Mouse (Mus musculus): ENCODE measurements around the gene Mafb. TPM values are rescaled to one million over a fixed set of nuclear protein-coding genes. Genes with fewer than 3 reads are reported as not detected.

Mafb gene
- total and polyA plus RNA-seq, 2 experiments = 6.3 to 22.3 TPM

GRCm38 (mm10) chr2:160318255-160318654, 48.6 kb downstream of the Mafb start:
- whole genome bisulfite sequencing = 65% methylated on average over 4 of the region's 4 CpGs

More at GRCm38 (mm10) chr2:160318255-160318654, 48.6 kb downstream of the Mafb start:
- Histone ChIP-seq H3K4me1 (ENCODE audit: control insufficient read depth, insufficient read depth, low read length) (no peaks in the 10 kb centered on the region), H3K79me2 (ENCODE audit: control insufficient read depth, insufficient read depth, low read length) (no peaks in the 10 kb centered on the region), H3K27me3 (ENCODE audit: control insufficient read depth, insufficient read depth, low read length) (no peaks in the 10 kb centered on the region), H3K36me3 (ENCODE audit: control insufficient read depth, insufficient read depth, low read length) (no peaks in the 10 kb centered on the region), H3K4me3 (ENCODE audit: insufficient read depth, low read depth, low read length) (no peak overlapping the region), H3K27ac (replicated peaks; ENCODE audit: insufficient read depth, low read depth, low read length) (no peak overlapping the region), H3K9ac (ENCODE audit: low read depth, low read length) (no peak overlapping the region)
- DNase-seq (ENCODE audit: extremely low read depth, low read depth, low spot score) = no peak
- TF ChIP-seq CTCF (IDR thresholded peaks at IDR 0.05; ENCODE audit: low read depth, low read length) (no peak), POLR2A (IDR thresholded peaks at IDR 0.05; ENCODE audit: extremely low read depth, insufficient read depth, low read length) (no peak)

Other genes starting within 250 kb of the Mafb start
- 4.0 and 4.1 TPM in 2 replicates for gene Gm826, start 32.9 kb downstream of the Mafb start, total RNA-seq (2014; rRNA removed)
- gene Gm826, start 32.9 kb downstream of the Mafb start, polyA plus RNA-seq (2012; rRNA removed) = 1.4 and 2.9 TPM in 2 replicates